Mouse (Mus musculus) lung, embryonic 14.5 days (tissue): ENCODE results near the gene Stpg3. TPM values are rescaled to one million over a fixed set of nuclear protein-coding genes. Genes with fewer than 3 reads are reported as not detected.

ENCODE experiments used
- ATAC-seq: fragments of 200-750 bp; cut with Nextera tagmentation; 2 replicates; pipeline ENCODE4 v1.8.0; 2017; ENCODE audit warnings: mild to moderate bottlenecking, moderate TSS enrichment, moderate library complexity; ENCODE audit not compliant: insufficient read depth
- DNase-seq: peaks from one replicate; pipeline ENCODE4 v3.0.0-alpha.2; 2015
- H3K27ac ChIP-seq: fragments of 300-500 bp; sonication (generic); 2 replicates; pipeline ENCODE4 v1.5.1; 2014; ENCODE audit warnings: low read depth, mild to moderate bottlenecking, moderate library complexity
- H3K27me3 ChIP-seq: fragments of 300-500 bp; sonication (generic); 2 replicates; pipeline ENCODE4 v1.6.1; 2014; ENCODE audit warnings: low read length, control low read depth; ENCODE audit not compliant: insufficient read depth
- H3K36me3 ChIP-seq: fragments of 300-500 bp; sonication (generic); 2 replicates; pipeline ENCODE4 v1.6.1; 2014; ENCODE audit warnings: control low read depth; ENCODE audit not compliant: insufficient read depth
- H3K4me1 ChIP-seq: fragments of 300-500 bp; sonication (generic); 2 replicates; pipeline ENCODE4 v1.6.1; 2014; ENCODE audit warnings: antibody characterized with exemption, control low read depth; ENCODE audit not compliant: insufficient read depth
- H3K4me2 ChIP-seq: fragments of 300-500 bp; sonication (generic); 2 replicates; pipeline ENCODE4 v1.6.1; 2014; ENCODE audit warnings: mild to moderate bottlenecking
- H3K4me3 ChIP-seq: fragments of 300-500 bp; sonication (generic); 2 replicates; pipeline ENCODE4 v1.5.1; 2014; ENCODE audit warnings: low read depth, low read length
- H3K9ac ChIP-seq: fragments of 300-500 bp; sonication (generic); 2 replicates; pipeline ENCODE4 v1.6.1; 2014
- H3K9me3 ChIP-seq: fragments of 300-500 bp; sonication (generic); 2 replicates; pipeline ENCODE4 v1.6.1; 2016; ENCODE audit warnings: low read depth, low read length, control low read depth
- CTCF ChIP-seq: IDR thresholded peaks from 2 replicates; pipeline ENCODE4 v1.5.1; 2016; ENCODE audit warnings: antibody characterized with exemption, low read depth
- WGBS: fragments of 180-500 bp; shearing (Covaris S2); extraction: QIAGEN DNeasy Blood & Tissue Kit; methylation state at CpG from one replicate; pipeline ENCODE4 v1.1.7; 2014; 5-methylcytosine and 5-hydroxymethylcytosine counted together
- polyA plus RNA-seq: library from polyadenylated mRNA; unstranded; fragments of >200 nt; fragmentation: Nextera tagmentation; extraction: Ambion mirVana; gene quantifications from 2 replicates; pipeline ENCODE4 v1.2.1, GENCODE M21; 2014

Stpg3 gene
- polyA plus RNA-seq, 1 experiment from 2014 or later, result not detected

DNA sequence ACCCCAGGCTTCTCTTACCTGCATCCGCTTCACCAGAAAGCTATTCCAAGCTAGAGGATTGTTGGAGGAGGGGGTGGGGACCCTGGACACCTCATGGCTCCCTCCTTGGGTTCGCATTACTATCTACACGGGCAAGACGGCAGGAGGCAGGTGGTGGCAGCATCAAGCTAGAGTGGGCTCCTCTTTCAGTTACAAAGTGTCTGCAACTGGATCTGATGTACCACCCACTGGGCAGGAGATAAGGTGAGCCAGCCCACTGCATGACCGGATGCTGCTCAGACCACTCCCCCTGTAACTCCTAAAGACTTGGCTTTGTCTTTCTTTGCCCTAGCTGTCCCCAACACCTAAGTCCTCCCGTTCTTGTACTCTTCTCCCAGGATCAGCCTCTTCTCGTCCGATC lies 22.2 kb upstream of the Stpg3 start, which contains the start of gene Rnf224:
Gene Rnf224 (minus strand): TSS at position 174 of the 400 bp plus-strand sequence.
- DNase-seq (no peak), ATAC-seq (no peak)
- no peak for TF ChIP-seq CTCF
- Histone ChIP-seq H3K27ac (no peak within 1 kb of the TSS), H3K4me1 (0 out of 2 replicates have a peak, but pooled peaks cover 4% of the 10 kb centered on the region), H3K9me3 (no peaks in the 10 kb centered on the region), H3K36me3 (no peaks in the 10 kb centered on the region), H3K4me2 (no peak within 1 kb of the TSS), H3K27me3 (peaks cover 7% of the 10 kb centered on the region; the same call in 1 of the 2 replicates), H3K4me3 (no peak within 1 kb of the TSS), H3K9ac (no peak within 1 kb of the TSS)
- 19% methylated on average over 8 of the region's 8 CpGs for WGBS

DNA sequence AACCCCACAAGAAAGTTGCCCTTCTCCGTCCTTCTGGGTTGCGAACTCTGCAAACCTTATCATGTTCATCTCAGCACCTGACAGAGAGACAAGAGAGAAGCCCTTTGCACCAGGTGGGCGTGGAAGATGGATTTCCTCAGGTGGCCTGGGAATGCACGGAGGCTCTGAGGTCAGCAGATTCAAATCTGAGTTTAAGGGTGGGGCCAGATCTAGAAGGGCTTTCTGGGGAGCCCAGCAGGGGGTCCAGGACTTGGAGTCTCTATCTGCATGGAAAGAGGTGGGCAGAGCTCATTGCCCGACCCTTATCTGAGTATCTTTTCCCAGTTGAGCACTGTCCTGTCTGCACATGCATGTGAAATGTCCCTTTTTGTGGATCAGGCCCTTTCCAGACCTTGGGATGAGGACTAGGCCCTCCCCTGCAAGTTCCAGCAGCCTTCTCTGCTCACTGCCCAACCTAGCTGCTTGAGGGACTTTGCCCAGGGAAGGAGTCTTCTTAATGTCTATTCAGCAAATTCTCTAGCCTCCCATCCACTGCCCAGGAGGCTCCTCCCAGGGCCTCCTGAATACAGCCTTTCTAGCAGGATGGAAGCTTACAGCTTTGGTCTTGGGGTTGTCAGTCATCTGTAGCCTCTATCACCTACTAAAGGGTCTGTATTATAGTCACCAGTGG lies 20.2 kb upstream of the Stpg3 start:
- Histone ChIP-seq H3K9me3 (no peaks in the 10 kb centered on the region), H3K36me3 (no peaks in the 10 kb centered on the region), H3K9ac (no peak overlapping the region), H3K4me1 (no peaks in the 10 kb centered on the region), H3K4me3 (no peak overlapping the region), H3K27ac (no peak overlapping the region), H3K4me2 (no peak overlapping the region), H3K27me3 (0 out of 2 replicates have a peak, but pooled peaks cover 2% of the 10 kb centered on the region)
- no peak for TF ChIP-seq CTCF
- ATAC-seq (no peak), DNase-seq (no peak)
- 46% methylated on average over 5 of the region's 5 CpGs for WGBS

DNA sequence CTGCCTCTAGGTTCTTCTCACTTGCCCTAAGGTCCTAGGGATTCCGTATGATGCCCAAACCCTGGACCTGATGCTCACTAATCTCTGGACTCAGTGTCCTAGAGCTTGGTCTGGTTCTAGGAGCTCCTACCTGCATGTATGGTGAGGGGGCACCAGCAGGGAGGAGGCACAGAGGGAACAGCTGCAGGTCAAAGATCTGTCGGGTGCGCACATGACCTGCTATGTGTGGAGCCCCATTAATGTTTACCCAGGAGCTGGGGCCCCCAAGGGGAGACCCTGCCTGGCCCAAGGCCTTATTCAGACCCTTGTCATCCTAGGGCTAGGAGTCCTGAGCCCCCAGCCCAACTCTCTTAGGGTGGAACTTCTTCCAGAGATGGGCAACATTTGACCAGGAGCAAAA lies 19.6 kb upstream of the Stpg3 start, which contains the start of gene Slc34a3:
Gene Slc34a3 (minus strand): TSS at position 315 of the 400 bp plus-strand sequence.
- Histone ChIP-seq H3K4me3 (no peak within 1 kb of the TSS), H3K36me3 (no peaks in the 10 kb centered on the region), H3K27ac (no peak within 1 kb of the TSS), H3K4me2 (no peak within 1 kb of the TSS), H3K9me3 (no peaks in the 10 kb centered on the region), H3K9ac (no peak within 1 kb of the TSS), H3K27me3 (0 out of 2 replicates have a peak, but pooled peaks cover 2% of the 10 kb centered on the region), H3K4me1 (no peaks in the 10 kb centered on the region)
- ATAC-seq (no peak), DNase-seq (no peak)
- TF ChIP-seq CTCF, result no peak
- 67% methylated on average over 3 of the region's 3 CpGs for WGBS

DNA sequence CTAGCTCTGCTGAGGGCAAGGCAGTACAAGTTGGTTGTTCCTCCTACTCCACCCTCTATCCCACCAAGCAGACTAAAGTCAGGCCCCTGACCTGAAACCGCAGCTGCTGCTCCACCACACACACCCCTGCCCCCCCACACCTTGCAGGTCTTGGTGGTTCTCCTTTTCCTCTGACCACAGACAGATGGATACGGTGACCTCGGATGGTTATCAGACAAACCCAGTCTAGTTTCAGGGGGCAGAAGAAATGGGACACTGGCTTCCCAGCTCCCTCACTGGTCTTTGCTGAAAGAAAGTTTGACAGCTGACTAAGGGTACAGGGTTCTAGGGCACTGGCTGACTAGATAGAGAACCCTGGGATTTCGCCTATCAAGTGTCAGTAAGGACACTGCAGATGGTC lies 19.0 kb upstream of the Stpg3 start:
- Histone ChIP-seq H3K4me3 (no peak overlapping the region), H3K27ac (no peak overlapping the region), H3K36me3 (no peaks in the 10 kb centered on the region), H3K9me3 (no peaks in the 10 kb centered on the region), H3K4me1 (no peaks in the 10 kb centered on the region), H3K4me2 (no peak overlapping the region), H3K27me3 (0 out of 2 replicates have a peak, but pooled peaks cover 2% of the 10 kb centered on the region), H3K9ac (no peak overlapping the region)
- ATAC-seq (no peak), DNase-seq (no peak)
- 60% methylated on average over 4 of the region's 4 CpGs for WGBS
- TF ChIP-seq CTCF, result no peak

DNA sequence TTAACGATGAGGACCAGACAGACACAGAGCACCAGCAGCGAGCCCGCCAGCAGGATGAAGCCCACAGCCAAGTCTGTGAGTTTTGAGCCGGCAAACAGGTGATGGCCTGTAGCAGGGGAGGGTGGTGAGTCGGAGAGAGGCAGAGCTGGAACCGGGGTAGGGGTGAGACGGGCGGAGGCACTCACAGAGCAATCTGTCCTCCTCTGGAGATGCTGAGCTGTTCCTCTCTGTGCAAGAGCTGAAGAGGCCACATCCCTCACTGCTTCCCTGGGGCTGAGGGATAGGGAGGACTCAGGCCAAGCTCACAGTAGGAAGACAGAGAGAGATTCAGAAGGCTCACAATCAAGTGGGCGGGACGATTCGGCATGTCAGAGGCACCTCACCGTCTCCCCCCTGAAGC lies 16.6 kb upstream of the Stpg3 start:
- 0 out of 2 replicates have a peak, but pooled peaks cover 2% of the 10 kb centered on the region for H3K27me3 ChIP-seq
- ATAC-seq (no peak), DNase-seq (no peak)
- WGBS, result 56% methylated on average over 12 of the region's 12 CpGs
- no peak overlapping the region for H3K4me2 ChIP-seq
- no peak overlapping the region for H3K4me3 ChIP-seq
- no peaks in the 10 kb centered on the region for H3K9me3 ChIP-seq
- H3K36me3 ChIP-seq, result no peaks in the 10 kb centered on the region
- H3K27ac ChIP-seq, result no peak overlapping the region
- no peak for TF ChIP-seq CTCF
- H3K4me1 ChIP-seq, result no peaks in the 10 kb centered on the region
- no peak overlapping the region for H3K9ac ChIP-seq

DNA sequence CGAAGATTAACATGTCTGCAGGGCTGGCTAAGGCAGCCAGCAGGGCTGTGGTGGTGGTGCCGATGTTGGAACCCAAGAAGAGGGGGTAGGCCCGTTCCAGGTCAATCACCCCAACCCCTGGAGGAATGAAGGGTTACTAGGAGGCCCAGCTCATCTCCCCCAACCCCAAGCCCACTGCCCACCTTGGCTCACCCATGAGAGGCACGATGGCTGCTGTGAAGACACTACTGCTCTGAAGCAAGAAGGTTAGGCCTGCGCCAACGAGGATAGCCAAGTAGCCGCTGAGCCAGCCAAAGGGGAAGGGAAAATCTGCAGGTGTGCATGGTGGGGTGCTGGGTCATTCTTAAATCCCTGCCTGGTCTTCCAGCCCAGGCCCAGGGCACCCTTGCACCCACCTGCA lies 16.1 kb upstream of the Stpg3 start:
- H3K4me1 ChIP-seq, result 0 out of 2 replicates have a peak, but pooled peaks cover 3% of the 10 kb centered on the region
- no peak for TF ChIP-seq CTCF
- H3K9me3 ChIP-seq, result no peaks in the 10 kb centered on the region
- no peak overlapping the region for H3K4me2 ChIP-seq
- H3K27ac ChIP-seq, result no peak overlapping the region
- 0 out of 2 replicates have a peak, but pooled peaks cover 2% of the 10 kb centered on the region for H3K27me3 ChIP-seq
- H3K9ac ChIP-seq, result no peak overlapping the region
- H3K36me3 ChIP-seq, result no peaks in the 10 kb centered on the region
- no peak for DNase-seq
- WGBS, result 79% methylated on average over 7 of the region's 7 CpGs
- H3K4me3 ChIP-seq, result no peak overlapping the region
- no peak for ATAC-seq

DNA sequence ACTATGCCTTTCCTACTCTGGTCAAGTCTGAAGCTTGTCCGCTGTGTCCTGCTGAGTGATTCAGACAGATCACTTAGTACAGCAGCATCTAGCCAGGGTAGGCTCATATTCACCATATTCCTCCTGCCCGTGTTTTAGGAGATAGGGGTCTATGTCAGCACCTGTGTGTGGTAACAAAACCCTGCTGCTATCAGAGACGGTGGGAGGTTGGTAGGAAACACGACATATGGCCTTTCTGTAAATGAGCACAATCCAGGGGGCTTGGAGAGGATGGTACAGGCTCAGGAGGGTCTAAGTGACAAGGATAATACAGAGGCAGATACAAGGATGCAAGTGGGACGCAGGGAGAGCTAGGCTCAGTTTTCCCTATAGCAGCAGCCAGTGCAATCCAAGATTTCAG lies 15.1 kb upstream of the Stpg3 start:
- Histone ChIP-seq H3K27ac (no peak overlapping the region), H3K4me3 (no peak overlapping the region), H3K27me3 (0 out of 2 replicates have a peak, but pooled peaks cover 2% of the 10 kb centered on the region), H3K9ac (no peak overlapping the region), H3K4me1 (0 out of 2 replicates have a peak, but pooled peaks cover 5% of the 10 kb centered on the region), H3K4me2 (no peak overlapping the region), H3K9me3 (no peaks in the 10 kb centered on the region), H3K36me3 (no peaks in the 10 kb centered on the region)
- WGBS, result 80% methylated on average over 5 of the region's 5 CpGs
- DNase-seq (no peak), ATAC-seq (no peak)
- TF ChIP-seq CTCF, result no peak
